Mouse (Mus musculus): ENCODE data around the gene Slc25a3. TPM values are rescaled to one million over a fixed set of nuclear protein-coding genes. Genes with fewer than 3 reads are reported as not detected.

The Slc25a3 gene
- total and polyA plus RNA-seq, 3 experiments, result 428 to 792 (median 509) TPM

DNA sequence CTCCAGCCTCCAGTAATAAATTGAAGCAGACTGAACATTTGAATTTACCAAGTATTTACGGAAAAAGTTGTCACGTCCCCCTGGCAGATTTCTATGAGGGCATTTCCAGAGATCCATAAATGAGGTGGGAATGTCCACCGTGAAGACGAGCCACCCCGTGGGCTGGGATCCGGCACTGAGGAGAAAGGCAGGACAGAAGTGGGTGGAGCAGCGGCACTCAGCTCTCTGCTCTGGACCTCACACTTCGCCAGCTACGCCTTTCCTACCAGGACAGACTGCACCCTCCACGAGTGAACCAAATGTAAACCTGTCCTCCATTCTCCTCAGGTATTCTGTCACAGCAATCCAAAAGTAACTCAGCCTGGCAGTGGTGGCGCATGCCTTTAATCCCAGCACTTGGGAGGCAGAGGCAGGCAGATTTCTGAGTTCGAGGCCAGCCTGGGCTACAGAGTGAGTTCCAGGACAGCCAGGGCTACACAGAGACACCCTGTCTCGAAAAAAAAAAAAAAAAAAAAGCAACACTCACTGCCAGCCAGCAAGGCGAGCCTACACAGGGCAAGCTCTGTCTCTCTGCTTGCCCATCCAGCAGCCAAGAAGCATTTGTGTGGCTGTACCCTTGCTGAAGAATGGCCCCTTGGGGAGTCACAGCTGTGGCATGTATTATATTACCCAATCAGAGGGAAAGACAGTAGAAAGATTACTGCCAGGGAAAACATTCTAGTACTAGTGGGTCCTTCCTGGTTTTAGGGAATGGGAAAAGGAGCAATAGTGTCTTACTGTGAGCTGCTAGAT is 20.9 kb downstream of the Slc25a3 start:
- no peaks in the 10 kb centered on the region for H3K27me3 ChIP-seq (replicated peaks)
- DNase-seq (ENCODE audit: extremely low read depth), result no peak
- dilution Hi-C loops (cut with MboI; ENCODE audit: extremely low pct_ligation_motif_present, extremely low pct_unique_long_range_greater_than_20kb, low sequenced_read_pairs), result no loop called here
- TF ChIP-seq JUN (IDR thresholded peaks at IDR 0.05; ENCODE audit: insufficient read depth, low read depth, low read length), result no peak
- TF ChIP-seq GABPA (IDR thresholded peaks at IDR 0.05; ENCODE audit: insufficient replicate concordance, low read depth, low read length), result no peak
- TF ChIP-seq ZKSCAN1 (IDR thresholded peaks at IDR 0.05; ENCODE audit: borderline replicate concordance, low read depth, low read length), result no peak
- TF ChIP-seq BHLHE40 (IDR thresholded peaks at IDR 0.05; ENCODE audit: low read depth, low read length), result no peak
- TF ChIP-seq MAFK (IDR thresholded peaks at IDR 0.05; ENCODE audit: insufficient replicate concordance, low read length), result no peak
- H3K4me3 ChIP-seq (replicated peaks in 1 of 3; ENCODE audit: low read depth in 2 of 3, low read length in 2 of 3, poor library complexity in 1 of 3), result no peak overlapping the region
- no peak overlapping the region for H3K27ac ChIP-seq (ENCODE audit: insufficient read depth, low read depth)
- H3K9ac ChIP-seq (ENCODE audit: insufficient read depth, low read depth), result no peak overlapping the region
- H3K9me3 ChIP-seq (replicated peaks; ENCODE audit: low read length), result no peaks in the 10 kb centered on the region
- no peaks in the 10 kb centered on the region for H3K79me2 ChIP-seq (replicated peaks; ENCODE audit: control insufficient read depth, extremely low read depth, insufficient read depth, poor library complexity, severe bottlenecking)
- no peaks in the 10 kb centered on the region for H3K36me3 ChIP-seq (replicated peaks in 1 of 2; ENCODE audit: control insufficient read depth in 1 of 2, insufficient read depth in 1 of 2, low read length in 1 of 2)
- no peaks in the 10 kb centered on the region for H3K4me1 ChIP-seq (ENCODE audit: control insufficient read depth in 1 of 2, insufficient read depth in 2 of 2)
- in situ Hi-C loops (cut with MboI; ENCODE audit: low pct_ligation_motif_present, low pct_unique_long_range_greater_than_20kb, low sequenced_read_pairs), result no loop called here
- H3K4me2 ChIP-seq (ENCODE audit: insufficient read depth, low read depth, poor library complexity, severe bottlenecking), result no peak overlapping the region

DNA sequence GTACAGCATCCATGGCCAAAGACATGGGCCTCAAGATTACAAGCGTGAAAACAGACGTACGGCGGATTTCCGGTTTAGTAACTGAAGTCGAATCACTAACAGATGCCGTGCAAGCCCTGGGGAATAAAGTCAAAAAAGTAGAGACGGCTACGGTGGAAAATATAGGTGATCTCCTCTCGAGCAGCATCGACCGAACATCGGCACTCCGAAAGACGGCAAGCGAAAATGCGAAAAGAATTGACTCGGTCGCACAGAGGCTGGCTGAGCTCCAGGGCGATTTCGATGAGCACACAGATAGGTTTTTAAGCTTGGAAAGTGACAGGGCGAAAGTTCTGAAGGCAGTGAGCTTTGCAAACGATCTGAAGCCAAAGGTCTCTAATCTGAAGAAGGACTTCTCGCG is 21.9 kb downstream of the Slc25a3 start:
- no peaks in the 10 kb centered on the region for H3K36me3 ChIP-seq (replicated peaks in 1 of 2; ENCODE audit: control insufficient read depth in 1 of 2, insufficient read depth in 1 of 2, low read length in 1 of 2)
- H3K9ac ChIP-seq (ENCODE audit: insufficient read depth, low read depth), result no peak overlapping the region
- no peaks in the 10 kb centered on the region for H3K4me1 ChIP-seq (ENCODE audit: control insufficient read depth in 1 of 2, insufficient read depth in 2 of 2)
- dilution Hi-C loops (cut with MboI; ENCODE audit: extremely low pct_ligation_motif_present, extremely low pct_unique_long_range_greater_than_20kb, low sequenced_read_pairs), result no loop called here
- no peaks in the 10 kb centered on the region for H3K9me3 ChIP-seq (replicated peaks; ENCODE audit: low read length)
- no peak overlapping the region for H3K4me3 ChIP-seq (replicated peaks in 1 of 3; ENCODE audit: low read depth in 2 of 3, low read length in 2 of 3, poor library complexity in 1 of 3)
- in situ Hi-C loops (cut with MboI; ENCODE audit: low pct_ligation_motif_present, low pct_unique_long_range_greater_than_20kb, low sequenced_read_pairs), result no loop called here
- H3K27ac ChIP-seq (ENCODE audit: insufficient read depth, low read depth), result no peak overlapping the region
- H3K27me3 ChIP-seq (replicated peaks), result no peaks in the 10 kb centered on the region
- TF ChIP-seq POLR2A (IDR thresholded peaks at IDR 0.05; ENCODE audit: low read depth, low read length), result no peak
- no peak for TF ChIP-seq ELF1 (IDR thresholded peaks at IDR 0.05; ENCODE audit: low read depth, low read length)
- TF ChIP-seq E2F4 (IDR thresholded peaks at IDR 0.05; ENCODE audit: insufficient replicate concordance, low read depth, low read length), result no peak
- no peak for TF ChIP-seq SIN3A (IDR thresholded peaks at IDR 0.05; ENCODE audit: low read length)
- TF ChIP-seq IRF4 (IDR thresholded peaks at IDR 0.05; ENCODE audit: low read depth, low read length), result no peak
- TF ChIP-seq ETS1 (conservative IDR thresholded peaks at IDR 0.05; ENCODE audit: low read depth, low read length), result no peak
- no peak for TF ChIP-seq TBP (conservative IDR thresholded peaks at IDR 0.05; ENCODE audit: low read depth, low read length)
- TF ChIP-seq EP300 (IDR thresholded peaks at IDR 0.05; ENCODE audit: low read length), result no peak
- TF ChIP-seq USF2 (conservative IDR thresholded peaks at IDR 0.05; ENCODE audit: low read depth, low read length), result no peak
- no peak for TF ChIP-seq RCOR1 (conservative IDR thresholded peaks at IDR 0.05; ENCODE audit: low read depth, low read length)
- no peak for TF ChIP-seq MYC (IDR thresholded peaks at IDR 0.05; ENCODE audit: low read depth, low read length)
- TF ChIP-seq ZC3H11A (IDR thresholded peaks at IDR 0.05; ENCODE audit: low read depth, low read length), result no peak
- no peak for TF ChIP-seq RAD21 (IDR thresholded peaks at IDR 0.05; ENCODE audit: low read depth, low read length)
- no peak for TF ChIP-seq UBTF (IDR thresholded peaks at IDR 0.05; ENCODE audit: low read depth, low read length)
- no peak for TF ChIP-seq NRF1 (IDR thresholded peaks at IDR 0.05; ENCODE audit: low read depth, low read length)
- no peak for TF ChIP-seq TCF12 (IDR thresholded peaks at IDR 0.05; ENCODE audit: low read depth, low read length)
- no peak for TF ChIP-seq MXI1 (IDR thresholded peaks at IDR 0.05; ENCODE audit: low read depth, low read length)
- TF ChIP-seq ZNF384 (IDR thresholded peaks at IDR 0.05; ENCODE audit: low read depth, low read length), result no peak
- TF ChIP-seq CHD2 (IDR thresholded peaks at IDR 0.05; ENCODE audit: low read length), result no peak
- H3K79me2 ChIP-seq (replicated peaks; ENCODE audit: control insufficient read depth, extremely low read depth, insufficient read depth, poor library complexity, severe bottlenecking), result no peaks in the 10 kb centered on the region
- no peak overlapping the region for H3K4me2 ChIP-seq (ENCODE audit: insufficient read depth, low read depth, poor library complexity, severe bottlenecking)
- no peak for DNase-seq (ENCODE audit: extremely low read depth)
